Mouse (Mus musculus) thymus, adult 2 months (tissue): ENCODE data around the gene Spef1. TPM values are rescaled to one million over a fixed set of nuclear protein-coding genes. Genes with fewer than 3 reads are reported as not detected.

Source experiments
- DNase-seq: peaks from one replicate; pipeline ENCODE4 v3.0.0; 2021
- H3K27ac ChIP-seq: fragments of 200-500 bp; 2 replicates; pipeline ENCODE4 v1.5.1; 2012; ENCODE audit warnings: low read length, control low read depth; ENCODE audit not compliant: control insufficient read depth, insufficient read depth
- H3K27me3 ChIP-seq: fragments of 200-500 bp; 2 replicates; pipeline ENCODE4 v1.6.1; 2012; ENCODE audit warnings: mild to moderate bottlenecking, low read length, moderate library complexity, mixed read lengths; ENCODE audit not compliant: control insufficient read depth, insufficient read depth
- H3K36me3 ChIP-seq: fragments of 200-500 bp; 2 replicates; pipeline ENCODE4 v1.6.1; 2012; ENCODE audit warnings: mild to moderate bottlenecking, low read length, moderate library complexity; ENCODE audit not compliant: control insufficient read depth, insufficient read depth
- H3K4me1 ChIP-seq: fragments of 200-500 bp; replicated peaks from 2 replicates; pipeline ENCODE4 v1.6.1; 2012; ENCODE audit warnings: low read length; ENCODE audit not compliant: control insufficient read depth, insufficient read depth
- H3K4me3 ChIP-seq: fragments of 200-500 bp; 2 replicates; pipeline ENCODE4 v1.5.1; 2012; ENCODE audit warnings: mild to moderate bottlenecking, low read length, control low read depth, moderate library complexity; ENCODE audit not compliant: control insufficient read depth, insufficient read depth
- CTCF ChIP-seq: fragments of 200-500 bp; IDR thresholded peaks from 2 replicates; pipeline ENCODE4 v1.5.1; 2012; ENCODE audit warnings: mild to moderate bottlenecking, control low read depth, low read length, moderate library complexity, borderline replicate concordance; ENCODE audit not compliant: control insufficient read depth, poor library complexity, insufficient read depth; ENCODE audit errors: extremely low read depth
- POLR2A ChIP-seq: fragments of 200-500 bp; IDR thresholded peaks from 2 replicates; pipeline ENCODE4 v1.6.1; 2012; ENCODE audit warnings: mild to moderate bottlenecking, low read length, control low read depth, moderate library complexity; ENCODE audit not compliant: control insufficient read depth, poor library complexity, insufficient read depth; ENCODE audit errors: extremely low read depth
- WGBS: fragments of 180-500 bp; shearing (Covaris S2); methylation state at CpG from one replicate; pipeline ENCODE4 v1.1.7; 2018; 5-methylcytosine and 5-hydroxymethylcytosine counted together
- polyA plus RNA-seq: library from polyadenylated mRNA; depleted of rRNA; stranded (reverse); fragments of >200 nt; gene quantifications from 2 replicates; pipeline ENCODE4 v1.2.3, GENCODE M21; 2012

Spef1 gene
- polyA plus RNA-seq, 1 experiment, result 8.7 TPM

- Histone ChIP-seq H3K4me1 (no peaks in the 10 kb centered on the region), H3K27me3 (no peaks in the 10 kb centered on the region), H3K4me3 (no peak overlapping the region), H3K27ac (no peak overlapping the region), H3K36me3 (no peaks in the 10 kb centered on the region; the same call in 1 of the 2 replicates)
- TF ChIP-seq POLR2A (no peak), CTCF (no peak)
- 90% methylated on average over 13 of the region's 13 CpGs for WGBS
- no peak for DNase-seq
These were observed 42.0 kb downstream of the Spef1 start for GRCm38 (mm10) chr2:131145121-131145520.

GRCm38 (mm10) chr2:131143007-131143780 lies 43.9 kb downstream of the Spef1 start:
- TF ChIP-seq POLR2A (no peak), CTCF (no peak)
- Histone ChIP-seq H3K4me3 (no peak overlapping the region), H3K27ac (no peak overlapping the region), H3K27me3 (no peaks in the 10 kb centered on the region), H3K4me1 (no peaks in the 10 kb centered on the region), H3K36me3 (no peaks in the 10 kb centered on the region; the same call in 1 of the 2 replicates)
- no peak for DNase-seq
- WGBS, result 93% methylated on average over 22 of the region's 22 CpGs

- peak; percentile 67 for DNase-seq
- no peaks in the 10 kb centered on the region for H3K4me1 ChIP-seq
- WGBS, result 57% methylated on average over 18 of the region's 18 CpGs
- H3K27me3 ChIP-seq, result no peaks in the 10 kb centered on the region
- no peaks in the 10 kb centered on the region; the same call in 1 of the 2 replicates for H3K36me3 ChIP-seq
- H3K27ac ChIP-seq, result no peak overlapping the region
- TF ChIP-seq CTCF (peak; percentile 65; the same call in 1 of the 2 replicates), POLR2A (no peak)
- H3K4me3 ChIP-seq, result no peak overlapping the region
These were observed 44.5 kb downstream of the Spef1 start for GRCm38 (mm10) chr2:131142592-131142991.

GRCm38 (mm10) chr2:131141336-131141986 lies 45.6 kb downstream of the Spef1 start:
- no peak for TF ChIP-seq CTCF
- no peak for TF ChIP-seq POLR2A
- H3K4me1 ChIP-seq, result no peaks in the 10 kb centered on the region
- no peaks in the 10 kb centered on the region for H3K27me3 ChIP-seq
- no peak overlapping the region for H3K4me3 ChIP-seq
- WGBS, result 96% methylated on average over 8 of the region's 8 CpGs
- no peaks in the 10 kb centered on the region for H3K36me3 ChIP-seq
- no peak overlapping the region for H3K27ac ChIP-seq
- no peak for DNase-seq

- Histone ChIP-seq H3K27ac (no peak overlapping the region), H3K36me3 (no peaks in the 10 kb centered on the region), H3K4me1 (no peaks in the 10 kb centered on the region), H3K27me3 (no peaks in the 10 kb centered on the region), H3K4me3 (no peak overlapping the region)
- DNase-seq, result no peak
- 82% methylated on average over 5 of the region's 5 CpGs for WGBS
- TF ChIP-seq POLR2A, result no peak
- no peak for TF ChIP-seq CTCF
These were observed 46.6 kb downstream of the Spef1 start for GRCm38 (mm10) chr2:131140533-131140905.

- no peak for TF ChIP-seq CTCF
- TF ChIP-seq POLR2A, result no peak
- H3K36me3 ChIP-seq, result no peaks in the 10 kb centered on the region
- no peak overlapping the region for H3K27ac ChIP-seq
- 85% methylated on average over 5 of the region's 5 CpGs for WGBS
- no peaks in the 10 kb centered on the region for H3K4me1 ChIP-seq
- H3K4me3 ChIP-seq, result no peak overlapping the region
- no peak for DNase-seq
- H3K27me3 ChIP-seq, result no peaks in the 10 kb centered on the region
These were observed 47.1 kb downstream of the Spef1 start for GRCm38 (mm10) chr2:131139886-131140532.
